Mouse (Mus musculus) midbrain, embryonic 16.5 days (tissue): Measurements from ENCODE around the gene Fyn. TPM values are rescaled to one million over a fixed set of nuclear protein-coding genes. Genes with fewer than 3 reads are reported as not detected.
A peak's percentile ranks its signal among the peaks of the same experiment; 100 is the strongest.

Experiments used
- ATAC-seq: fragments of 200-750 bp; cut with Nextera tagmentation; 2 replicates; pipeline ENCODE4 v1.8.0; 2017; ENCODE audit warnings: moderate TSS enrichment
- H3K27ac ChIP-seq: fragments of 300-500 bp; sonication (generic); 2 replicates; pipeline ENCODE4 v1.5.1; 2014; ENCODE audit warnings: mild to moderate bottlenecking, low read length, mixed read lengths
- H3K27me3 ChIP-seq: fragments of 300-500 bp; sonication (generic); 2 replicates; pipeline ENCODE4 v1.6.1; 2014; ENCODE audit warnings: low read depth, low read length, mixed read lengths; ENCODE audit not compliant: control insufficient read depth, insufficient read depth
- H3K36me3 ChIP-seq: fragments of 300-500 bp; sonication (generic); 2 replicates; pipeline ENCODE4 v1.6.1; 2014; ENCODE audit warnings: mild to moderate bottlenecking, low read length, moderate library complexity, mixed read lengths; ENCODE audit not compliant: control insufficient read depth, insufficient read depth
- H3K4me1 ChIP-seq: fragments of 300-500 bp; sonication (generic); 2 replicates; pipeline ENCODE4 v1.6.1; 2014; ENCODE audit warnings: mild to moderate bottlenecking, low read length, mixed read lengths; ENCODE audit not compliant: control insufficient read depth, insufficient read depth
- H3K4me2 ChIP-seq: fragments of 300-500 bp; sonication (generic); 2 replicates; pipeline ENCODE4 v1.6.1; 2014; ENCODE audit warnings: mild to moderate bottlenecking, low read length, mixed read lengths
- H3K4me3 ChIP-seq: fragments of 300-500 bp; sonication (generic); 2 replicates; pipeline ENCODE4 v1.5.1; 2014; ENCODE audit warnings: low read depth, mild to moderate bottlenecking, low read length, moderate library complexity, mixed read lengths
- H3K9ac ChIP-seq: fragments of 300-500 bp; sonication (generic); 2 replicates; pipeline ENCODE4 v1.6.1; 2014; ENCODE audit warnings: low read depth, low read length, mixed read lengths
- H3K9me3 ChIP-seq: fragments of 300-500 bp; sonication (generic); replicated peaks from 2 replicates; pipeline ENCODE4 v1.6.1; 2014; ENCODE audit warnings: mild to moderate bottlenecking, low read length, mixed read lengths; ENCODE audit not compliant: control insufficient read depth, poor library complexity, severe bottlenecking
- WGBS: fragments of 180-500 bp; shearing (Covaris S2); extraction: QIAGEN DNeasy Blood & Tissue Kit; methylation state at CpG from one replicate; pipeline ENCODE4 v1.1.7; 2014; 5-methylcytosine and 5-hydroxymethylcytosine counted together
- polyA plus RNA-seq: library from polyadenylated mRNA; unstranded; fragments of >200 nt; fragmentation: Nextera tagmentation; extraction: Ambion mirVana; gene quantifications from 2 replicates; pipeline ENCODE4 v1.2.1, GENCODE M21; 2015

The Fyn gene
- polyA plus RNA-seq, 1 experiment from 2014 or later: 71.2 TPM

- H3K36me3 ChIP-seq: no peaks in the 10 kb centered on the region
Observed at GRCm38 (mm10) chr10:39488542-39488941, 119.9 kb downstream of the Fyn start.

GRCm38 (mm10) chr10:39488956-39489355 is 120.3 kb downstream of the Fyn start:
- H3K4me2 ChIP-seq: no peak overlapping the region
- ATAC-seq: no peak
- H3K27ac ChIP-seq: no peak overlapping the region
- WGBS: 81% methylated on average over 3 of the region's 3 CpGs
- H3K4me3 ChIP-seq: no peak overlapping the region
- H3K4me1 ChIP-seq: peaks cover 46% of the 10 kb centered on the region
- H3K9me3 ChIP-seq: no peaks in the 10 kb centered on the region
- H3K9ac ChIP-seq: no peak overlapping the region
- no peaks in the 10 kb centered on the region for H3K27me3 ChIP-seq
- H3K36me3 ChIP-seq: no peaks in the 10 kb centered on the region

More at GRCm38 (mm10) chr10:39488542-39488941, 119.9 kb downstream of the Fyn start:
- WGBS: 83% methylated on average over 3 of the region's 3 CpGs
- no peaks in the 10 kb centered on the region for H3K9me3 ChIP-seq
- ATAC-seq: no peak
- H3K4me3 ChIP-seq: no peak overlapping the region
- no peaks in the 10 kb centered on the region for H3K27me3 ChIP-seq
- H3K4me2 ChIP-seq: no peak overlapping the region
- peaks cover 47% of the 10 kb centered on the region for H3K4me1 ChIP-seq
- H3K27ac ChIP-seq: no peak overlapping the region
- no peak overlapping the region for H3K9ac ChIP-seq

GRCm38 (mm10) chr10:39490349-39491121 is 121.9 kb downstream of the Fyn start:
- Histone ChIP-seq H3K36me3 (no peaks in the 10 kb centered on the region), H3K27ac (no peak overlapping the region), H3K9me3 (no peaks in the 10 kb centered on the region), H3K4me3 (no peak overlapping the region), H3K4me1 (peaks cover 30% of the 10 kb centered on the region), H3K4me2 (no peak overlapping the region), H3K27me3 (no peaks in the 10 kb centered on the region), H3K9ac (no peak overlapping the region)
- no peak for ATAC-seq
- WGBS: 79% methylated on average over 9 of the region's 9 CpGs

- no peak for ATAC-seq
- peaks cover 17% of the 10 kb centered on the region for H3K4me1 ChIP-seq
- H3K4me2 ChIP-seq: no peak overlapping the region
- H3K27ac ChIP-seq: peak overlapping the region; percentile 30; the same call in 1 of the 2 replicates
- 63% methylated on average over 6 of the region's 6 CpGs for WGBS
- no peak overlapping the region for H3K9ac ChIP-seq
- H3K27me3 ChIP-seq: no peaks in the 10 kb centered on the region
- H3K36me3 ChIP-seq: no peaks in the 10 kb centered on the region
- no peak overlapping the region for H3K4me3 ChIP-seq
- no peaks in the 10 kb centered on the region for H3K9me3 ChIP-seq
Observed at GRCm38 (mm10) chr10:39492146-39492545, 123.5 kb downstream of the Fyn start.

GRCm38 (mm10) chr10:39493007-39493406 is 124.4 kb downstream of the Fyn start:
- Histone ChIP-seq H3K4me3 (no peak overlapping the region), H3K4me2 (no peak overlapping the region), H3K27ac (no peak overlapping the region), H3K27me3 (no peaks in the 10 kb centered on the region), H3K4me1 (peaks cover 15% of the 10 kb centered on the region), H3K9me3 (no peaks in the 10 kb centered on the region), H3K36me3 (no peaks in the 10 kb centered on the region), H3K9ac (no peak overlapping the region)
- no peak for ATAC-seq
- 97% methylated on average over 3 of the region's 3 CpGs for WGBS

GRCm38 (mm10) chr10:39498641-39499040 is 130.0 kb downstream of the Fyn start:
- Histone ChIP-seq H3K4me2 (peak overlapping the region; percentile 2; the same call in 1 of the 2 replicates), H3K9me3 (no peaks in the 10 kb centered on the region), H3K9ac (peak overlapping the region; percentile 31; the same call in 1 of the 2 replicates), H3K4me1 (peaks cover 41% of the 10 kb centered on the region), H3K27ac (peak overlapping the region; percentile 60), H3K4me3 (no peak overlapping the region), H3K27me3 (no peaks in the 10 kb centered on the region), H3K36me3 (no peaks in the 10 kb centered on the region)
- 35% methylated on average over 7 of the region's 7 CpGs for WGBS
- ATAC-seq: peak; percentile 1; the same call in 1 of the 2 replicates

GRCm38 (mm10) chr10:39501571-39501970 is 132.9 kb downstream of the Fyn start:
- ATAC-seq: peak; percentile 37; the same call in 1 of the 2 replicates
- Histone ChIP-seq H3K9ac (peak overlapping the region; percentile 49; the same call in 1 of the 2 replicates), H3K4me1 (peaks cover 59% of the 10 kb centered on the region)

GRCm38 (mm10) chr10:39501977-39502706 is 133.5 kb downstream of the Fyn start:
- Histone ChIP-seq H3K36me3 (no peaks in the 10 kb centered on the region), H3K4me3 (no peak overlapping the region), H3K9me3 (no peaks in the 10 kb centered on the region), H3K9ac (peak overlapping the region; percentile 49; the same call in 1 of the 2 replicates), H3K27ac (peak overlapping the region; percentile 84), H3K4me1 (peaks cover 64% of the 10 kb centered on the region), H3K4me2 (no peak overlapping the region; the same call in 1 of the 2 replicates), H3K27me3 (no peaks in the 10 kb centered on the region)
- 62% methylated on average over 13 of the region's 13 CpGs for WGBS
- ATAC-seq: peak; percentile 22

More at GRCm38 (mm10) chr10:39501571-39501970, 132.9 kb downstream of the Fyn start:
- H3K27ac ChIP-seq: peak overlapping the region; percentile 84
- no peaks in the 10 kb centered on the region for H3K9me3 ChIP-seq
- H3K4me2 ChIP-seq: peak overlapping the region; percentile 3; the same call in 1 of the 2 replicates
- no peak overlapping the region for H3K4me3 ChIP-seq
- H3K36me3 ChIP-seq: no peaks in the 10 kb centered on the region
- 42% methylated on average over 10 of the region's 10 CpGs for WGBS
- H3K27me3 ChIP-seq: no peaks in the 10 kb centered on the region

GRCm38 (mm10) chr10:39503331-39503730 is 134.7 kb downstream of the Fyn start:
- ATAC-seq: no peak
- Histone ChIP-seq H3K4me3 (no peak overlapping the region), H3K9me3 (no peaks in the 10 kb centered on the region), H3K4me1 (peaks cover 63% of the 10 kb centered on the region), H3K9ac (no peak overlapping the region), H3K27me3 (no peaks in the 10 kb centered on the region), H3K36me3 (no peaks in the 10 kb centered on the region), H3K4me2 (no peak overlapping the region), H3K27ac (no peak overlapping the region)
- 95% methylated on average over 5 of the region's 5 CpGs for WGBS
